Mouse (Mus musculus) myocyte (in vitro differentiated cells): ENCODE results near the gene Syne2. TPM values are rescaled to one million over a fixed set of nuclear protein-coding genes. Genes with fewer than 3 reads are reported as not detected.

Experiments
- H3K27me3 ChIP-seq: one replicate; pipeline ENCODE4 v1.6.1; 2011; ENCODE audit not compliant: control insufficient read depth, insufficient read depth, insufficient read length
- H3K36me3 ChIP-seq: one replicate; pipeline ENCODE4 v1.6.1; 2011; ENCODE audit not compliant: control insufficient read depth, insufficient read depth
- H3K4me2 ChIP-seq: one replicate; pipeline ENCODE4 v1.6.1; 2011; ENCODE audit warnings: low read depth, control low read depth
- H3K4me3 ChIP-seq: one replicate; pipeline ENCODE4 v1.5.1; 2011; ENCODE audit warnings: mild to moderate bottlenecking, control low read depth, moderate library complexity
- H3K79me2 ChIP-seq: one replicate; pipeline ENCODE4 v1.6.1; 2011; ENCODE audit not compliant: control insufficient read depth, insufficient read depth
- H3ac ChIP-seq: one replicate; pipeline ENCODE4 v1.6.1; 2011; ENCODE audit not compliant: control insufficient read depth, insufficient read length
- CEBPB ChIP-seq: IDR thresholded peaks from 2 replicates; pipeline ENCODE4 v1.6.1; 2011; ENCODE audit warnings: mild to moderate bottlenecking, moderate library complexity; ENCODE audit not compliant: poor library complexity, insufficient read depth, severe bottlenecking
- E2F4 ChIP-seq: IDR thresholded peaks from one replicate; pipeline ENCODE4 v1.6.1; 2011; ENCODE audit warnings: mild to moderate bottlenecking, control low read depth, moderate library complexity; ENCODE audit not compliant: insufficient read depth
- MAX ChIP-seq: IDR thresholded peaks from one replicate; pipeline ENCODE4 v1.6.1; 2011; ENCODE audit warnings: low read depth, mild to moderate bottlenecking, control low read depth
- MYOD1 ChIP-seq, 3 experiments: IDR thresholded peaks; one replicate each; pipeline ENCODE4 v1.6.1; 2011; ENCODE audit warnings: control low read depth in 2 of 3, low read depth in 2 of 3, mild to moderate bottlenecking in 2 of 3, moderate library complexity in 1 of 3; ENCODE audit not compliant: insufficient read length in 2 of 3, control insufficient read depth in 1 of 3
- MYOG ChIP-seq, 3 experiments: IDR thresholded peaks; one replicate each; pipeline ENCODE4 v1.6.1; 2011; ENCODE audit warnings: control low read depth in 2 of 3, low read depth in 2 of 3, mild to moderate bottlenecking in 2 of 3; ENCODE audit not compliant: insufficient read length in 2 of 3, control insufficient read depth in 1 of 3, insufficient read depth in 1 of 3
- POLR2A ChIP-seq: IDR thresholded peaks from one replicate; pipeline ENCODE4 v1.6.1; 2011; ENCODE audit warnings: low read depth, mild to moderate bottlenecking, control low read depth, moderate library complexity; ENCODE audit not compliant: insufficient read length
- POLR2AphosphoS2 ChIP-seq: IDR thresholded peaks from one replicate; pipeline ENCODE4 v1.6.1; 2011; ENCODE audit warnings: low read depth, control low read depth; ENCODE audit not compliant: insufficient read length
- REST ChIP-seq: IDR thresholded peaks from one replicate; pipeline ENCODE4 v1.6.1; 2011; ENCODE audit warnings: mild to moderate bottlenecking, control low read depth, moderate library complexity; ENCODE audit not compliant: insufficient read depth, insufficient read length
- SRF ChIP-seq: IDR thresholded peaks from one replicate; pipeline ENCODE4 v1.6.1; 2011; ENCODE audit warnings: low read depth; ENCODE audit not compliant: control insufficient read depth, insufficient read length
- TCF12 ChIP-seq: IDR thresholded peaks from one replicate; pipeline ENCODE4 v1.6.1; 2011; ENCODE audit warnings: mild to moderate bottlenecking, control low read depth; ENCODE audit not compliant: poor library complexity, insufficient read depth, severe bottlenecking
- TCF3 ChIP-seq: IDR thresholded peaks from one replicate; pipeline ENCODE4 v1.6.1; 2011; ENCODE audit warnings: low read depth, control low read depth; ENCODE audit not compliant: insufficient read length
- USF1 ChIP-seq: IDR thresholded peaks from one replicate; pipeline ENCODE4 v1.6.1; 2011; ENCODE audit warnings: low read depth, mild to moderate bottlenecking, control low read depth, moderate library complexity
- polyA plus RNA-seq: library from polyadenylated mRNA; unstranded; fragments of >200 nt; fragmentation: generic; extraction: Trizol; gene quantifications from one replicate; pipeline ENCODE4 v1.2.1, GENCODE M21; 2012; ENCODE audit warnings: missing spikeins

The Syne2 gene
- polyA plus RNA-seq, 1 experiment: 3.7 TPM

GRCm38 (mm10) chr12:76054653-76055052 lies 236.7 kb downstream of the Syne2 start:
- Histone ChIP-seq H3K36me3 (no peaks in the 10 kb centered on the region), H3K4me3 (no peak overlapping the region), H3K79me2 (no peaks in the 10 kb centered on the region), H3ac (no peak overlapping the region), H3K27me3 (no peaks in the 10 kb centered on the region), H3K4me2 (no peak overlapping the region)
- TF ChIP-seq POLR2A: no peak
- TF ChIP-seq REST: no peak
- no peak for TF ChIP-seq SRF
- no peak for TF ChIP-seq TCF3
- TF ChIP-seq USF1: no peak
- TF ChIP-seq TCF12: no peak
- no peak for TF ChIP-seq MYOD1 (IDR thresholded peaks at IDR 0.05; ENCODE audit: control insufficient read depth in 1 of 3, insufficient read length in 2 of 3, low read depth in 2 of 3)

GRCm38 (mm10) chr12:76063001-76063400 lies 245.1 kb downstream of the Syne2 start:
- no peaks in the 10 kb centered on the region for H3K27me3 ChIP-seq
- H3K4me2 ChIP-seq: no peak overlapping the region
- no peaks in the 10 kb centered on the region for H3K79me2 ChIP-seq
- H3K36me3 ChIP-seq: no peaks in the 10 kb centered on the region
- H3ac ChIP-seq: no peak overlapping the region
- no peak overlapping the region for H3K4me3 ChIP-seq
- TF ChIP-seq MAX (no peak), MYOG (IDR thresholded peaks at IDR 0.05; ENCODE audit: control insufficient read depth in 1 of 3, insufficient read depth in 1 of 3, insufficient read length in 2 of 3, low read depth in 2 of 3) (no peak), TCF12 (no peak), REST (no peak), POLR2AphosphoS2 (no peak), POLR2A (no peak), MYOD1 (IDR thresholded peaks at IDR 0.05; ENCODE audit: control insufficient read depth in 1 of 3, insufficient read length in 2 of 3, low read depth in 2 of 3) (no peak), USF1 (no peak), SRF (no peak)

GRCm38 (mm10) chr12:76070386-76070785 lies 252.5 kb downstream of the Syne2 start:
- H3K4me3 ChIP-seq: no peak overlapping the region
- no peaks in the 10 kb centered on the region for H3K27me3 ChIP-seq
- no peak overlapping the region for H3ac ChIP-seq
- no peak overlapping the region for H3K4me2 ChIP-seq
- no peak for TF ChIP-seq CEBPB
- TF ChIP-seq USF1: no peak
- no peak for TF ChIP-seq REST
- no peak for TF ChIP-seq MYOG (IDR thresholded peaks at IDR 0.05; ENCODE audit: control insufficient read depth in 1 of 3, insufficient read depth in 1 of 3, insufficient read length in 2 of 3, low read depth in 2 of 3)
- TF ChIP-seq POLR2AphosphoS2: no peak
- TF ChIP-seq E2F4: no peak
- no peak for TF ChIP-seq TCF12
- TF ChIP-seq TCF3: no peak
- no peak for TF ChIP-seq MAX
- TF ChIP-seq SRF: no peak
- no peak for TF ChIP-seq MYOD1 (IDR thresholded peaks at IDR 0.05; ENCODE audit: control insufficient read depth in 1 of 3, insufficient read length in 2 of 3, low read depth in 2 of 3)
- TF ChIP-seq POLR2A: no peak
- no peaks in the 10 kb centered on the region for H3K36me3 ChIP-seq
- no peaks in the 10 kb centered on the region for H3K79me2 ChIP-seq

GRCm38 (mm10) chr12:76071935-76072849 lies 254.3 kb downstream of the Syne2 start:
- Histone ChIP-seq H3K27me3 (no peaks in the 10 kb centered on the region), H3ac (no peak overlapping the region), H3K79me2 (no peaks in the 10 kb centered on the region), H3K36me3 (no peaks in the 10 kb centered on the region), H3K4me2 (no peak overlapping the region), H3K4me3 (no peak overlapping the region)
- TF ChIP-seq POLR2A: no peak
- no peak for TF ChIP-seq MYOD1 (IDR thresholded peaks at IDR 0.05; ENCODE audit: control insufficient read depth in 1 of 3, insufficient read length in 2 of 3, low read depth in 2 of 3)
- TF ChIP-seq POLR2AphosphoS2: no peak
- no peak for TF ChIP-seq MAX
- TF ChIP-seq REST: no peak
- no peak for TF ChIP-seq E2F4
- TF ChIP-seq TCF12: no peak
- TF ChIP-seq MYOG (IDR thresholded peaks at IDR 0.05; ENCODE audit: control insufficient read depth in 1 of 3, insufficient read depth in 1 of 3, insufficient read length in 2 of 3, low read depth in 2 of 3): no peak
- TF ChIP-seq USF1: no peak
- no peak for TF ChIP-seq CEBPB
- no peak for TF ChIP-seq SRF
- TF ChIP-seq TCF3: no peak
